Mouse (Mus musculus) liver, postnatal 0 days (tissue): ENCODE measurements around the gene Gm9046.
"Not testable (repeated sequence)": the region's sequence is repeated elsewhere in the genome, so short reads cannot be mapped to it uniquely, and the experiment has no call there.

Experiments used
- CTCF ChIP-seq: sonication (generic); IDR thresholded peaks from 2 replicates; pipeline ENCODE4 v1.5.1; 2016; ENCODE audit warnings: antibody characterized with exemption, low read depth
- EP300 ChIP-seq: IDR thresholded peaks from 2 replicates; pipeline ENCODE4 v1.6.1; 2016; ENCODE audit warnings: antibody characterized with exemption, low read depth, mild to moderate bottlenecking

DNA sequence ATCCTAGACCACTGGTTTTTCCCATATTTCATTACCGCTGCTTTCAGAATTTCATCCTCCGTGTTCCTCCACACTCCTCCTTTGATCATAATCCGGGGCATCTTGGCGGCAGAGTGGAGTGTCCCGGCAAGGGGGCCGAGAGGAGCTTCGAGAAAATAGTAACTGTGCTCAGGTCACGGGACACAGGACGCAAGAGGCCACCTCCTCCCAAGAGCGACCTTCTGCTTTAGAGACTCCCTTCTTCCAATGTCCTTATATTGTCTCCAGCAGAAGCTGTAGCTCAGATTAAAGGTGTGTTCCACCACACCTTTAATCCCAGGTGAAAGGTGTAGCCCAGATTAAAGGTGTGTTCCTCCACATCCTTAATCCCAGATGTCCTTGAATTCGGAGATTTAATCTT lies 10.9 kb upstream of the Gm9046 start, which contains the start of gene Gm9049:
- TF ChIP-seq CTCF, EP300: not testable (repeated sequence)
